Mouse (Mus musculus) macrophage (primary cell): Measurements from ENCODE around the gene Swi5. TPM values are rescaled to one million over a fixed set of nuclear protein-coding genes. Genes with fewer than 3 reads are reported as not detected.
A peak's percentile ranks its signal among the peaks of the same experiment; 100 is the strongest.

Experiments used
- H3K27ac ChIP-seq: fragments of 350-480 bp; formaldehyde crosslinking; 2 replicates; pipeline ENCODE4 v1.9.0; 2021
- H3K36me3 ChIP-seq: fragments of 350-480 bp; formaldehyde crosslinking; 2 replicates; pipeline ENCODE4 v1.9.0; 2021; ENCODE audit errors: inconsistent target
- H3K4me3 ChIP-seq: fragments of 350-480 bp; formaldehyde crosslinking; 2 replicates; pipeline ENCODE4 v1.9.0; 2021; ENCODE audit errors: inconsistent target
- H3K79me2 ChIP-seq: fragments of 350-480 bp; formaldehyde crosslinking; 2 replicates; pipeline ENCODE4 v1.9.0; 2021; ENCODE audit errors: inconsistent target
- WGBS: methylation state at CpG from one replicate; pipeline ENCODE4 v1.1.7; 2026; ENCODE audit warnings: inconsistent platforms; ENCODE audit not compliant: missing documents; 5-methylcytosine and 5-hydroxymethylcytosine counted together
- polyA plus RNA-seq: library from polyadenylated mRNA; stranded (reverse); fragments of 250-400 nt; gene quantifications from 3 replicates; pipeline ENCODE4 v1.2.4, GENCODE M21; 2018; ENCODE audit warnings: inconsistent platforms

Gene Swi5
- polyA plus RNA-seq, 1 experiment from 2014 or later, result 392 TPM

- peak within 1 kb of the TSS; percentile 33 for H3K27ac ChIP-seq
- H3K36me3 ChIP-seq, result peaks cover 24% of the 10 kb centered on the region
- H3K79me2 ChIP-seq, result peaks cover 14% of the 10 kb centered on the region
- H3K4me3 ChIP-seq, result peak within 1 kb of the TSS; percentile 67
- 2% methylated on average over 41 of the region's 59 CpGs for WGBS
These were observed 28.0 kb downstream of the Swi5 start, which contains the start of gene Uck1 for GRCm38 (mm10) chr2:32259657-32260417. TSS of gene Uck1 (minus strand) at chr2:32260159.

- Histone ChIP-seq H3K4me3 (peak overlapping the region; percentile 67), H3K36me3 (peaks cover 32% of the 10 kb centered on the region), H3K27ac (peak overlapping the region; percentile 28; the same call in 1 of the 2 replicates), H3K79me2 (peaks cover 14% of the 10 kb centered on the region)
- WGBS, result 57% methylated on average over 6 of the region's 6 CpGs
These were observed 28.9 kb downstream of the Swi5 start for GRCm38 (mm10) chr2:32258887-32259533.

- 93% methylated on average over 11 of the region's 11 CpGs for WGBS
- no peak overlapping the region for H3K27ac ChIP-seq
- H3K79me2 ChIP-seq, result peaks cover 14% of the 10 kb centered on the region
- peaks cover 39% of the 10 kb centered on the region for H3K36me3 ChIP-seq
- no peak overlapping the region for H3K4me3 ChIP-seq
These were observed 31.6 kb downstream of the Swi5 start for GRCm38 (mm10) chr2:32256273-32256672.

- WGBS, result 90% methylated on average over 5 of the region's 5 CpGs
- H3K27ac ChIP-seq, result no peak overlapping the region
- peaks cover 39% of the 10 kb centered on the region for H3K36me3 ChIP-seq
These were observed 33.3 kb downstream of the Swi5 start for GRCm38 (mm10) chr2:32254563-32254962.

GRCm38 (mm10) chr2:32253352-32253751, 34.5 kb downstream of the Swi5 start:
- H3K79me2 ChIP-seq, result peaks cover under 1% of the 10 kb centered on the region; the same call in 1 of the 2 replicates
- no peak overlapping the region for H3K27ac ChIP-seq
- peaks cover 48% of the 10 kb centered on the region for H3K36me3 ChIP-seq
- no peak overlapping the region for H3K4me3 ChIP-seq
- WGBS, result 90% methylated on average over 1 of the region's 1 CpGs

More at GRCm38 (mm10) chr2:32254563-32254962, 33.3 kb downstream of the Swi5 start:
- Histone ChIP-seq H3K79me2 (peaks cover 13% of the 10 kb centered on the region), H3K4me3 (no peak overlapping the region)

- Histone ChIP-seq H3K4me3 (no peak overlapping the region), H3K36me3 (peaks cover 48% of the 10 kb centered on the region), H3K27ac (no peak overlapping the region), H3K79me2 (no peaks in the 10 kb centered on the region)
- 95% methylated on average over 5 of the region's 5 CpGs for WGBS
These were observed 35.2 kb downstream of the Swi5 start for GRCm38 (mm10) chr2:32252658-32253057.

- Histone ChIP-seq H3K27ac (no peak overlapping the region), H3K36me3 (peaks cover 48% of the 10 kb centered on the region), H3K4me3 (no peak overlapping the region), H3K79me2 (no peaks in the 10 kb centered on the region)
- 93% methylated on average over 11 of the region's 12 CpGs for WGBS
These were observed 35.9 kb downstream of the Swi5 start for GRCm38 (mm10) chr2:32251791-32252527.

GRCm38 (mm10) chr2:32248377-32249361, 39.2 kb downstream of the Swi5 start:
- Histone ChIP-seq H3K36me3 (peaks cover 39% of the 10 kb centered on the region; the same call in 1 of the 2 replicates), H3K4me3 (no peak overlapping the region), H3K27ac (no peak overlapping the region), H3K79me2 (no peaks in the 10 kb centered on the region)
- 87% methylated on average over 10 of the region's 10 CpGs for WGBS

GRCm38 (mm10) chr2:32246741-32247140, 41.1 kb downstream of the Swi5 start:
- 93% methylated on average over 4 of the region's 4 CpGs for WGBS

GRCm38 (mm10) chr2:32242986-32243385, 44.9 kb downstream of the Swi5 start:
- Histone ChIP-seq H3K4me3 (no peak overlapping the region), H3K79me2 (no peaks in the 10 kb centered on the region), H3K36me3 (peaks cover 22% of the 10 kb centered on the region; the same call in 1 of the 2 replicates), H3K27ac (no peak overlapping the region)
- WGBS, result 92% methylated on average over 4 of the region's 4 CpGs

More at GRCm38 (mm10) chr2:32246741-32247140, 41.1 kb downstream of the Swi5 start:
- H3K36me3 ChIP-seq, result peaks cover 35% of the 10 kb centered on the region; the same call in 1 of the 2 replicates
- no peak overlapping the region for H3K27ac ChIP-seq
- H3K4me3 ChIP-seq, result no peak overlapping the region
- H3K79me2 ChIP-seq, result no peaks in the 10 kb centered on the region

GRCm38 (mm10) chr2:32240591-32240990, 47.3 kb downstream of the Swi5 start:
- H3K79me2 ChIP-seq, result no peaks in the 10 kb centered on the region
- peaks cover 11% of the 10 kb centered on the region; the same call in 1 of the 2 replicates for H3K36me3 ChIP-seq
- WGBS, result 93% methylated on average over 5 of the region's 5 CpGs

GRCm38 (mm10) chr2:32238708-32239435, 49.0 kb downstream of the Swi5 start:
- Histone ChIP-seq H3K4me3 (no peak overlapping the region), H3K79me2 (no peaks in the 10 kb centered on the region; the same call in 1 of the 2 replicates), H3K27ac (no peak overlapping the region), H3K36me3 (no peaks in the 10 kb centered on the region)
- 95% methylated on average over 9 of the region's 9 CpGs for WGBS

More at GRCm38 (mm10) chr2:32240591-32240990, 47.3 kb downstream of the Swi5 start:
- Histone ChIP-seq H3K4me3 (no peak overlapping the region), H3K27ac (no peak overlapping the region)

GRCm38 (mm10) chr2:32237571-32237970, 50.3 kb downstream of the Swi5 start:
- no peaks in the 10 kb centered on the region; the same call in 1 of the 2 replicates for H3K79me2 ChIP-seq
- peak overlapping the region; percentile 71 for H3K4me3 ChIP-seq
- 43% methylated on average over 4 of the region's 4 CpGs for WGBS
- H3K27ac ChIP-seq, result no peak overlapping the region; the same call in 1 of the 2 replicates
- peaks cover 6% of the 10 kb centered on the region; the same call in 1 of the 2 replicates for H3K36me3 ChIP-seq
